Mouse (Mus musculus) lung, postnatal 0 days (tissue): ENCODE measurements around the gene Rhog. TPM values are rescaled to one million over a fixed set of nuclear protein-coding genes. Genes with fewer than 3 reads are reported as not detected.

Experiments used
- ATAC-seq: fragments of 200-750 bp; cut with Nextera tagmentation; 2 replicates; pipeline ENCODE4 v1.8.0; 2017; ENCODE audit warnings: moderate library complexity
- DNase-seq: peaks from one replicate; pipeline ENCODE4 v3.0.0-alpha.2; 2016; ENCODE audit warnings: low spot score
- H3K27ac ChIP-seq: fragments of 300-500 bp; sonication (generic); 2 replicates; pipeline ENCODE4 v1.5.1; 2014; ENCODE audit warnings: antibody characterized with exemption, mild to moderate bottlenecking, low read length, mixed read lengths
- H3K27me3 ChIP-seq: fragments of 300-500 bp; sonication (generic); replicated peaks from 2 replicates; pipeline ENCODE4 v1.6.1; 2014; ENCODE audit warnings: low read length, mixed read lengths; ENCODE audit not compliant: insufficient read depth
- H3K36me3 ChIP-seq: fragments of 300-500 bp; sonication (generic); 2 replicates; pipeline ENCODE4 v1.6.1; 2014; ENCODE audit warnings: low read length, mixed read lengths; ENCODE audit not compliant: insufficient read depth
- H3K4me1 ChIP-seq: fragments of 300-500 bp; sonication (generic); 2 replicates; pipeline ENCODE4 v1.6.1; 2014; ENCODE audit warnings: antibody characterized with exemption, low read depth, low read length, mixed read lengths; ENCODE audit not compliant: insufficient read depth
- H3K4me2 ChIP-seq: fragments of 300-500 bp; sonication (generic); replicated peaks from 2 replicates; pipeline ENCODE4 v1.6.1; 2014; ENCODE audit warnings: low read depth, mild to moderate bottlenecking, low read length, moderate library complexity, mixed read lengths
- H3K4me3 ChIP-seq: fragments of 300-500 bp; sonication (generic); 2 replicates; pipeline ENCODE4 v1.5.1; 2014; ENCODE audit warnings: low read depth, low read length
- H3K9ac ChIP-seq: fragments of 300-500 bp; sonication (generic); replicated peaks from 2 replicates; pipeline ENCODE4 v1.6.1; 2014; ENCODE audit warnings: low read depth, mild to moderate bottlenecking
- H3K9me3 ChIP-seq: fragments of 300-500 bp; sonication (generic); 2 replicates; pipeline ENCODE4 v1.6.1; 2016; ENCODE audit warnings: low read length, mixed read lengths
- CTCF ChIP-seq: IDR thresholded peaks from 2 replicates; pipeline ENCODE4 v1.5.1; 2016; ENCODE audit warnings: antibody characterized with exemption, mild to moderate bottlenecking
- EP300 ChIP-seq: IDR thresholded peaks from 2 replicates; pipeline ENCODE4 v1.6.1; 2016; ENCODE audit warnings: antibody characterized with exemption, mild to moderate bottlenecking, control low read depth
- WGBS: fragments of 180-500 bp; shearing (Covaris S2); extraction: QIAGEN DNeasy Blood & Tissue Kit; methylation state at CpG from one replicate; pipeline ENCODE4 v1.1.7; 2014; 5-methylcytosine and 5-hydroxymethylcytosine counted together
- polyA plus RNA-seq: library from polyadenylated mRNA; unstranded; fragments of >200 nt; fragmentation: Nextera tagmentation; extraction: Ambion mirVana; gene quantifications from 2 replicates; pipeline ENCODE4 v1.2.1, GENCODE M21; 2015

Gene Rhog
- polyA plus RNA-seq, 1 experiment from 2014 or later, result 141 TPM

- H3K9ac ChIP-seq, result no peak overlapping the region
- 27% methylated on average over 1 of the region's 1 CpGs for WGBS
- H3K4me1 ChIP-seq, result peaks cover 7% of the 10 kb centered on the region; the same call in 1 of the 2 replicates
- no peak for DNase-seq
- TF ChIP-seq EP300, result no peak
- TF ChIP-seq CTCF, result no peak
- no peaks in the 10 kb centered on the region for H3K9me3 ChIP-seq
- H3K27ac ChIP-seq, result no peak overlapping the region
- no peaks in the 10 kb centered on the region for H3K36me3 ChIP-seq
- no peak for ATAC-seq
- H3K27me3 ChIP-seq, result no peaks in the 10 kb centered on the region
- peak overlapping the region; percentile 79 for H3K4me2 ChIP-seq
- H3K4me3 ChIP-seq, result no peak overlapping the region
Observed at GRCm38 (mm10) chr7:102221899-102222298, 34.0 kb downstream of the Rhog start.

DNA sequence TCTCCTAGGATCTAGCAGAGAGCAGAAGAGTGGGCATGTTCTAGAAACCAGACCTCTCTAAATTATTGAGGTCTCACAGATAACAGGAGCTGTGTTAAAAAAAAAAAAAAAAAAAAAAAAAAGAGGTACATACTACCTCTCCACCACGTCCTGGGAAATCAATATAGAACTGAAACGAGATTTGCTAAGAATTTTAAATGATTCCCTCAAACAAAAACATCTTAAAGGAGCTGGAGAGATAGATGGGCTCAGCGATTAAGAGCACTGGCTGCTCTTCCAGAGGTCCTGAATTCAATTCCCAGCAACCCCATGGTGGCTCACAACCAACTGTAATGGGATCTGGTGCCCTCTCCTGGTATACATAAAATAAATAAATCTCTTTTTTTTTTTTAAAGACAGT lies 44.8 kb downstream of the Rhog start:
- 54% methylated on average over 3 of the region's 3 CpGs for WGBS

DNA sequence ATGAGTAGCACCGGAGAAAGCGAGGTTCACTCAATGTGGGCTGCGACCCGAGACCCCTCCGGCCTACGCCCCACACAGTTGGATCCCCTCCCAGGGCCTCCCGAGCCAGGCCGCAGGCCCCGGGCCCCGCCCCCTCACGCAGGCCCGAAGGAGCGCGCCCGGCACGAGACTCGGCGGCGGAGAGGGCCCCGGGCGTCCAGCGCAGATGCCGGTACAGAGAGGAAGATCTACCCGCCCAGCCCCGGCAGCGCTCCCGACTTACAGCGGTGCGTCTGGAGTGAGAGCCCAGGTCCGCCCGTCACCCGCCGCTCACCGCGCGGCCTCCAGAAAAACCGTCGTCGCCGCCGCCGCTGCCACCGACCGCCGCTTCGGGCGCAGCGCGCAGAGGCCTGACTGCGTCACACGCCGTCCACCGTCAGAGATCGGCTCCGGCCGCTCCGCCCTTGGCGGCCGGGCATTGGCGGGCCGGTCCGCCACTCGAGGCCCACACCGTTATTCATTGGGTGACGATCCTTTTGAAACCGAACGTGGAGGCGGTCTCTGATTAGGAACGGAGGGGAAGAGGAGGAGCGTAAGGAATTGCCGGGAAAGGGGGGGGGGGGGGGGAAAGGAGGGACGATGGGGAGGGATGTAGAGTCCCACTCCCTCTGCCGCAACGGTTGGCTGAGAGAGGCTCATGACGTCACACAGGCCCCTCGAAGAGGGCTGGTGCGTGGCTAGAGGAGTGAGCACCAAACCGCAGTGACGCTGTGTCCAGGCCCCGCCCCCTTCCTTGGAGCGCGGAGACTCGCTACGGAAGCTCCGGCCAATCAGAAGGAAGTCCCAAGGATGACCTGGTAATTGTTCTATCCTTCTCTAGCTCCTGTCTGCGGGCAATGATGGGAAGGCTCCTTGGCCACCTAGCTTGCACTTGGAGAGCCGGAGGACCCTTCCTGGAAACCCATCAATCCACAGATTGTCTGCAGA lies 45.8 kb downstream of the Rhog start, which contains the start of the genes Nup98 and Pgap2:
TSS of gene Nup98 (minus strand) at position 421 of the 966 bp plus-strand sequence.
TSS of gene Pgap2 (plus strand) at position 453 of the 966 bp plus-strand sequence.
- no peaks in the 10 kb centered on the region for H3K27me3 ChIP-seq
- no peak for TF ChIP-seq EP300
- peak; percentile 41 for TF ChIP-seq CTCF
- peak within 1 kb of the TSS; percentile 81 for H3K4me2 ChIP-seq
- H3K9me3 ChIP-seq, result no peaks in the 10 kb centered on the region
- ATAC-seq (peak; percentile 97), DNase-seq (peak; percentile 99)
- H3K27ac ChIP-seq, result peak within 1 kb of the TSS; percentile 96
- 0% methylated on average over 74 of the region's 87 CpGs for WGBS
- H3K36me3 ChIP-seq, result no peaks in the 10 kb centered on the region
- peak within 1 kb of the TSS; percentile 89 for H3K4me3 ChIP-seq
- peaks cover 8% of the 10 kb centered on the region; the same call in 1 of the 2 replicates for H3K4me1 ChIP-seq
- H3K9ac ChIP-seq, result peak within 1 kb of the TSS; percentile 82

More for the DNA sequence above, 44.8 kb downstream of the Rhog start:
- ATAC-seq (no peak), DNase-seq (no peak)
- TF ChIP-seq CTCF (0 out of 2 replicates have a peak, but pooled peaks have one; percentile 4), EP300 (no peak)
- peaks cover 8% of the 10 kb centered on the region; the same call in 1 of the 2 replicates for H3K4me1 ChIP-seq
- no peaks in the 10 kb centered on the region for H3K36me3 ChIP-seq
- peak overlapping the region; percentile 89; the same call in 1 of the 2 replicates for H3K4me3 ChIP-seq
- peak overlapping the region; percentile 75 for H3K4me2 ChIP-seq
- peak overlapping the region; percentile 48; the same call in 1 of the 2 replicates for H3K9ac ChIP-seq
- H3K27me3 ChIP-seq, result no peaks in the 10 kb centered on the region
- no peaks in the 10 kb centered on the region for H3K9me3 ChIP-seq
- H3K27ac ChIP-seq, result peak overlapping the region; percentile 92

GRCm38 (mm10) chr7:102208806-102209363 lies 47.0 kb downstream of the Rhog start:
- ATAC-seq, result no peak
- Histone ChIP-seq H3K4me3 (peak overlapping the region; percentile 89), H3K4me1 (peaks cover 8% of the 10 kb centered on the region; the same call in 1 of the 2 replicates), H3K27me3 (no peaks in the 10 kb centered on the region), H3K9me3 (no peaks in the 10 kb centered on the region), H3K9ac (peak overlapping the region; percentile 82), H3K4me2 (peak overlapping the region; percentile 81), H3K27ac (peak overlapping the region; percentile 96), H3K36me3 (no peaks in the 10 kb centered on the region)
- WGBS, result 40% methylated on average over 4 of the region's 4 CpGs
- no peak for TF ChIP-seq CTCF
- TF ChIP-seq EP300, result no peak
- no peak for DNase-seq

GRCm38 (mm10) chr7:102205646-102206045 lies 50.2 kb downstream of the Rhog start:
- Histone ChIP-seq H3K9me3 (no peaks in the 10 kb centered on the region), H3K4me2 (no peak overlapping the region), H3K4me3 (no peak overlapping the region), H3K27ac (no peak overlapping the region), H3K9ac (no peak overlapping the region), H3K36me3 (no peaks in the 10 kb centered on the region), H3K27me3 (no peaks in the 10 kb centered on the region), H3K4me1 (peaks cover 8% of the 10 kb centered on the region; the same call in 1 of the 2 replicates)
- WGBS, result 63% methylated on average over 1 of the region's 1 CpGs
- DNase-seq (no peak), ATAC-seq (no peak)
- TF ChIP-seq CTCF (peak; percentile 29), EP300 (no peak)
